Mouse (Mus musculus): ENCODE data around the gene Zfp91.

GRCm38 (mm10) chr19:12794056-12795044 is 1.6 kb downstream of the Zfp91 start:
- TF ChIP-seq CTCF (IDR thresholded peaks at IDR 0.05; ENCODE audit: borderline replicate concordance, control insufficient read depth, extremely low read depth, insufficient read depth, low read length, poor library complexity) (peak; percentile 89; the same call in 1 of the 2 replicates), POLR2A (IDR thresholded peaks at IDR 0.05; ENCODE audit: control insufficient read depth, extremely low read depth, insufficient read depth, low read length, poor library complexity) (0 out of 2 replicates have a peak, but pooled peaks have one; percentile 29)

Data from thymus, adult 2 months (tissue).